Mouse (Mus musculus): Measurements from ENCODE around the gene Dnmt3a. TPM values are rescaled to one million over a fixed set of nuclear protein-coding genes. Genes with fewer than 3 reads are reported as not detected.

Gene Dnmt3a
- total RNA-seq, 4 experiments from 2014 or later = 35.5 to 81.6 (median 56.9) TPM

DNA sequence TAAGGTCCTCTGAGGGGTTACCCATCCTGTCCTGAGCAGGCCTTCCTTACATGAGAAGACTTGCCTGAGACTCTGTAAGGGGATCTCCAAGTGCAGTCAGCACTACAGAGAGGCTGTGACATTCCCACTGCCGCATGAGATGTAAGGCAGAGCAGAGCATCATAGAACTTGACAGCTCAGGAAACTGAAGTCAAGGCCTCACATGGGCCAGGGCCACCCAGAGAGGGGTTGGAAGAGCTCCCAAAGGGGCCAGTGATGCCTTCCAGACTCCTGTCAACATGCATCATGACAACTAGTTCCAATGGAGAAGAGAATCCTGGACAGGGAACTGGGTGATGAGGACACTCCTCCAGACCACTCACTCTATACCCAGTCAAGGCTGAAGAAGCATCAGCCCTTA lies 18.3 kb upstream of the Dnmt3a start:
- peak; percentile 56 for DNase-seq

DNA sequence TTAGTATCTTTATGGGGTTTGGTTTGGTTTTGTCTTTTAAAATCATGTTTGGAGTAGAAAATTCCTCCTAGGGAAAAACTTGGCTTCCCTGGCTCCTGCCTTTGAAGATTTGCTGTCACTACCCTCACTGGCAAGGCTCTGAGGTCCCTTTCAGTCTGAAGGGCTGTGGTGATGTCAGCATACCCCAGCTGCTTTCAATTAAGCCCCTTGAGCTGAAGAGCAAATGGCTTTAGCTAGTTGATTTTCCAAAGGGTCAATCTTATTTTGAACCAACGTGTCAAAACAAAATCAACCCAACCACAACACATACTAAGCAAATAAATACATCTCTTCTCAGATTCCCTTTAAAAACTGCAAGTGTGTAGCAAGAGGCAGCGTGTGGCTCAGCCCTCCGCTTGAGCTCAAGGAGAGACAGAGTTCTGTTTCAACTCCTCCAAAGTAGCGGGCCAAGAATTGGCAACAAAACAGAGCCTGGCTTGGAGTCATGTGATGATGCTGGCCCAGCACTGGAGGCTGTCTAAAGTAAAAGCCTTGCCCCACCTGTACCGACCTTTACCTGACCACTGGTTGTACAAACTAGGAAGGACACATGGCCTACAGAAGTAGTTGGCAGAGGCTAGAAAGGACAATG lies 17.3 kb upstream of the Dnmt3a start:
- no peak for DNase-seq

DNA sequence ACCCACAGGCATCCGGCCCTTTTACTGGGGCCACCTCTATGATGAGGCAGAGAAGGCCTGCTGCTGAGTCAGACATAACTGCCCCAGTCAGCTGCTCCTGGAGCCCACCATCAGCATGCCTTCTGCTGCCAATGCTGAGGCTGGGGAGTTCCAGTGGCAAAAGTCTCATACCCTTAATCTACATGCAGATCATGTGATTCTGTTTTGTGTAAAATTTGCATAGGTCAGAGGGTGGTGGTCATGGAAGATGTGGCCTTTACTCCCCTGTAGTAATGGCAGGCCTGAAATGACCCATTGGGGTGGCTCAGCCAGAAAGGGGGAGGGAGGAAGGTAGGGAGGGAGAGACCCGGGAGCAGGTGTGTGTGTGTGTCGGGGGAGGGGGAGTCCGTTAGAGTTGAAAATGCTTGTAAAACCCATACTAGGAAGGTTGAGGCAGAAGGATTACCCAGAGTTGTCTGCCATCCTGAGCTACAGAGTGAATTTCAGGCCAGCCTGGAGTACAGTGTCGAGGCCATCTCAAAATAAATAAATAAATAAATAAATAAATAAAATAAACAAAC lies 16.1 kb upstream of the Dnmt3a start:
- no peak for DNase-seq

DNA sequence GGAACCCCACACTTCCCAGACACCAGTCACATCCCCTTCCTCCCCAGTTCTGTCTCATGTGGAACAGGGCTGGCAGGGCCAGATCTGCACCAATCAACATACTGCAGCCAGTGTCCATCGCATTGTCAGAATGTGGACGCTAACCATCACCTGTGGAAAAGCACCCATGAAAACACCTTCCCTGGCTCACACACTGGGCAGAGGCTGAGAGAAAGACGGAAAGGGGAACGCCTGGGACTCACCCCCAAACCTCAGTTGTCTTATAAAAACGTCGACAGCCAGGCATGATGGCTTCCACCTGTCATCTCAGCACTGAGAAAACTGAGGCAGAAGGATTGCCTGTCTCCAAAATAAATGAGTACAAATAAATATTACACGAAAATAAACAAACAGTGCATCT lies 14.6 kb upstream of the Dnmt3a start:
- no peak for DNase-seq

DNA sequence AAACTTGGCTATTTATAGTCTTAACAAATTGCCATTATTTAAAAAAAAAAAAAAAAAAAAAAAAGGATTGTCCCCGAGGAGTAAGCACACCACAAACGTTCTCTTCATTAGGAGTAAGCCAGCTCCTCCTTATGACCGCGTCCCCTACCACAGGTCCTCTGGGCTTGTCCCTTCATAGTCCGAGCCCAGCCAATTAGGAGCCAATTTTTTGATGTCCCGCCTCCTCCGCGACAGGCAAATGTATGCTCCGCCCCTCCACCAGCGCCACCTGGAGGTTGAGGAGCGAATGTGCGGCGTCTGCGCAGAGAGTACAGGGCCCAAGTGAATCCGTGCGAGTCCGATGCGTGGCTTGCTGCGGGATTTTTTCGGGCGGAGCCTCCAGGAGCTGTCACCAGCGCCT lies 14.1 kb upstream of the Dnmt3a start:
- DNase-seq = peak; percentile 92

DNA sequence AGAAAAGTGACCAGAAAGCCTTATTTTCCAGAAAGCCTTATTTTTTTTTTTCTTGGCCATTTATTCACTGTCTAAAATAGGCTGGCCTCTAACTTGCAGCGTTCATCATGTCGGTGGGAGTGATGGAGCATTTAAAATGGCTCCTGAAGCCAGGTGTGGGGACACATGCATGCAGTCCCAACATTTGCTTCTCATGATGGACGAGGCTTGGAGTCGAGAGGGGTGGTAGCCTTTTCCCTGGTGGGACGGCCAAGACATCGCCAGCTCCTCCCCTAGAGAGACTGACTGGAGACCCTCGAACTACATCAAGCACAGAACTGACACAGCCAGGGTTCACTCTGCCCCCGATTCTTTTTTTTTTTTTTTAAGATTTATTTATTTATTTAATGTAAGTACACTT lies 13.6 kb upstream of the Dnmt3a start:
- no peak for DNase-seq

DNA sequence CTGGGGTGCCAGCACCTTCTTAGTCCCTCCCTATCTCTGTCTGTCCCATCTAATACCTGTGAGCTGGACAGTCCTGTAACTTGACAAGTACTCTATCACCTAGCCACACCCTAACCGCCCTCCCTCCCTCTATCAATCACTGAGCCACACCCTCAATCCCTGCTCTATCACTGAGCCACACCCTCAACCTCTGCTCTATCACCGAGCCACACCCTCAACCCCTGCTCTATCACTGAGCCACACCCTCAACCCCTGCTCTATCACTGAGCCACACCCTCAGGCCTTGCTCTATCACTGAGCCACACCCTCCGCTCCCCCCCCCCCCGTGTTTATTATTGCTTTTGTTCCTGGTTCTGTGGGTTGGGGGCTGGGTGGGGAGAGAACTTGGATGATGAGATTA lies 10.2 kb upstream of the Dnmt3a start:
- DNase-seq = no peak

DNA sequence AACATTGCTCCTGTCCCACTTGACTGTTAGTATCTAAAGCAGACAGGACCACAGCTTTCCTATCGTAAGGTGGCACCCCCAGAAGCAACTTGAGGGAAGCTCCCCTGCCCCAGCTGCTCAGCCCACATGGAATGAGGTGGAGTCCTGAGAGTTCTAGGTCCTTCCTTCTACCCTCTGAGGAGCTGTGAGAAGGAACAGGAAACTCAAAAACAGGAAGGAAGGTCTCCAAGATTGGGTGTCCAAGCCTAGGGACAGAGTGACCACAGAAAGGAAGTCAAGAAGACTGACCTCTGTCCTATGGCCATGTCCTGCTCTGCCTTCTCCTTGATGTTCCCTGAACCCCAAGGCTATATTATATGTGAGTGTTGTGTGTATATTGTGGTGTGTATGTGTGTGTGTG lies 6.3 kb upstream of the Dnmt3a start:
- no peak for DNase-seq

DNA sequence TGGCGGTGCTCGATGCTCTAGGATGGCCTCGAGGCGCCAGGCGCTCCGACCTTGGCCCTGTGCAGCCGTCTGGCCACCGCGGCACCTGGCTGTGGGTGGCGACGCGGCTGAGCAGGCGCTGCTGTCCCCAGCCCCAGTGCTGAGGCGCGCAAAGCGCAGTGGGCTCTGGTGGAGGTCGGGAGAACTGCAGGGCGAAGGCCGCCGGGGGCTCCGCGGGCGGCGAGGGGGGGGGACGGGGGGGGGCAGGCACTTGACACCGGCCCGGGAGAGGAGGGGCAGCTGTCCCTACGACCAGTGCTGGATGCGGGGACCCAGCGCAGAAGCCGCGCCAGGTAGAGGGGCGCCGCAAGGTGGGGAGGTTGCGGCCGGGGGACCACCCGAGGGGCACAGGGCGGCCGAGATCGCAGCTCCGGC lies 471 bp downstream of the Dnmt3a start:
- peak; percentile 63 for DNase-seq

DNA sequence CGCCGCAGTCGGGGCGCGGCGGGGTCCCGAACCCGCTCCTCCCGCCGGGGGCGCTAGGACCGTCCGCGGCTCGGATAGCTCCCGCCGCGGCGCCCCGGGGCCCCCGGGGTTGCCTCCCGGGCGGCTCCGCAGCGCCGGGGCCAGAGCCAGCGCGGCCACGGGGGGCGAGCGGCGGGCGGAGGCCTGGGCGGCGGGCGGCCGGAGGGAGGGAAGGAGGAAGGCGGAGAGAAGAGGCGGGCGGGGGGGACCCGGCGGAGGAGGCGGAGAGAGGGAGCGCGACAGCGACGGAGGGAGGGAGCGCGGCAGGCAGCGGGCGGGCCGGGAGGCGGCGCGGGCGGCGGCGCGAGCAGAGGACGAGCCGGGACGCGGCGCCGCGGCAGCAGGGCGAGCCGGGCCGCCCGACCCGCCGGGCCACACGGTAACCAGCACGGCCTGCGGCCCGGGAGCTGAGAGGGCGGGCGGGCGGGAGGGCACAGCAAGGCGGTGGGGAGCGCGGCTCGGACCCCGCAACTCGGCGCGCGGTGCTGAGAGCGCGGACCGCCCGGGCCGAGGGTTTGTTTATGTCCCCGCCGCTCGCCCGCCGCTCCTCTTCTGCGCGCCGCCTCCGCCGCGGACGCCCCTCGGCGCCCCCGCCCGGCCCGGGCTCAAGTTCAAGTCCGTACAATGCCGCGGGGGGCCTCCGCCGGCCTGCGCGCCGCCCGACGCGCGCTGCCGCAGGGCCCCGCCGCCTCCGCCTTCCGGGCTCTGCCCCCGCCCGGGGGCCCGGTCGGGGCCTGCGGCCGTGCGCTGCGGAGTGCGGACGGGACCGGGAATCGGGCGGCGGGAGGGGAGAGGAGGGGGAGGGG lies 1.1 kb downstream of the Dnmt3a start:
- DNase-seq = no peak

DNA sequence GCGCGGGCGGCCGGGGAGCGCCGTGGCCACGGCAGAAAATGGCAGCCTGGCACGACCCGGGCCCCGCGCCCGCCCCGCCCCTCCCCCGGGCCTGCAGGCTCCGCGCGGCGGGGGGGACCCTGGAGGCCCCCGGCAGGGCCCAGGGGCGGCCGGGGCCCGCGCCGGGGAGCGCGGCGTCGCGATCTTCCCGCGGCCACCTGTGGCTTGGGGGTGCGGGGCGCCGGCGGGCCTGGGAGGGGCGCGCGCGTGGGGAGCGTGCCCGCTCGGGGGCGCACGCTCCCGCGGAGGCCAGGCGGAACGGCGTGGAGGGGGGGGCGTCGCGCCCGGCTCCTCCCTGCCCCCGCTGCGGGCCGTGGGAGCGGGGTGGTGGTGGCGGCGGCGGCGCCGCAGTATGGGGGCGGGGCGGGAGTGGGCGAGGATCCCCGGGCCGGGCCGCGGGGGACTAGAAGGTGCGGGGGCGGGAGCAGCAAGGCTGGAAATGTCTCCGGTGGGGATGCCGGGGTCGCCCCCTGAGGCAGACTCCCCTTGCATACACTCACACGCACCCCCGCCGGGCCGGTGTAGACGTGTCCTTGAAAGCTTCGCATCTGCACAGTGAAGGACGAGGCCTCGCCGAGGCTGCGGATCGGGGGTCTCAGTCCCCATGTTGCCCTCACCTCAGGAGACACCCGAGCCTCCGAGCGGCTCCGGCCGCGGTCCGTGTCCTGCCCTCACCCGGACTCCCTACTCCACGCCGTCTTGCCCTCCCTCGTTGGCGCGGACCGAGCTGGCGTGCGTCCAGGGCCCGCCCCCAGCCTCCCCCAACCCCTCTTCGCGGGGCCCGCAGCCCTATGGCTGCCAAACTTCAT lies 2.0 kb downstream of the Dnmt3a start:
- DNase-seq = peak; percentile 58

DNA sequence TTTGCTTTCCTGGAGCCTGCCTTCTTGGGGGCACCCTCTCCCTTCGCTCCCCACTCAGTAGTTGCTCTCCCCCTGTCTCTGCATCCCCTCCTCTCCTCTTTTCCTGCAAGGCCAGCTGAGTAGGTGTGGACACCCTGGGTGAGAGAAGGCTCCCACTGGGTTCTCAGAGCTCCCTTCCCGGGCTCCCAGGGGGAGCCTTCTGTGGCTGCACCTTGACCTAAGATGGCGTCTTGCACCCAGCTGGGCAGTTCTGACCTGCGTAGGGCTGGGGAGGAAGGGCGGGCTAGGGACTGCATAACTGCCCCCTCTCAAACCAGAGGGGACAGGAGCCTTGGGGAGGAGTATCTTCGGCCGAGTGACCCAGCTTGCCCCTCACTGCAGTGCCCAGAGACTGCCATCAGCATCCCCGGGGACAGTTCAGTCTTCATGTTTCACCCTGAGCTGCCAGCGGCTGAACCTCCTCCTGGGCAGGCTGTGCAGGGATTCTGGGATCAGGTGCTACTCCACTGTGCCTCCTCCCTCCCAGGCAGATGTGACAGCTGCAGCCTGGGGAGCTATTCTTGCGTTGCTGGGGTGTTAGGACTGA lies 2.7 kb downstream of the Dnmt3a start:
- DNase-seq = no peak

DNA sequence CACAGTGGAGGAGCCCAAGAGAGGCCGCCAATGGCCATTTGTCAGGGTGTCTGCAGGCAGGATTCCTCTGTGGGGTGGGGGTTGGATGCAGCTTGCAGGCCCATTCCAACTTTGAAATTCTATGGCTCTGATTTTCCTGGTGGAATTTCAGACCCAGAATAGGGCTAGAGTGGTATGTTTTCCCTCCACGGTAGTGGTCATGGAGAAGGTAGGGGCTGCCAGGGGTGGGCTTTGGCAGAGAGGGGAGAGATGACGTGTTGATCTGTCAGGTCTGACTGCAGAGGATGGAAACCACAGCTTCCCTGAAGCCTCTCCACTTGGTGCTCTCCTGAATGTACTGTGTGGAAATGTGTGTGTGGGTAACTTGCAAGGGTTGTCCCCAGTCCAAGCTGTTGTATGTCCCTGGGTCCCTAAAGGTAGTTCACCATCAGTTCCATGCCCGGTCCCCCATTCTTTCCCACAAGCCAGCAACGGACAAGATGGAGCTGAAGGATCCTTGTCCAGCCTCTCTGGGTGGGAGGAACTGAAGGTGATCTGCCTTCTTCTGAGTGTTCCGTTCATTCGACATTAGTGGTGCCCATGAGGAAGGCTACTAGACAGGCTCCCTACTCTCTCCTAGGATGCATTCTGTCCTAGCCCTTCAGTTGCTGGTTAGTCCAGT lies 3.8 kb downstream of the Dnmt3a start:
- no peak for DNase-seq

DNA sequence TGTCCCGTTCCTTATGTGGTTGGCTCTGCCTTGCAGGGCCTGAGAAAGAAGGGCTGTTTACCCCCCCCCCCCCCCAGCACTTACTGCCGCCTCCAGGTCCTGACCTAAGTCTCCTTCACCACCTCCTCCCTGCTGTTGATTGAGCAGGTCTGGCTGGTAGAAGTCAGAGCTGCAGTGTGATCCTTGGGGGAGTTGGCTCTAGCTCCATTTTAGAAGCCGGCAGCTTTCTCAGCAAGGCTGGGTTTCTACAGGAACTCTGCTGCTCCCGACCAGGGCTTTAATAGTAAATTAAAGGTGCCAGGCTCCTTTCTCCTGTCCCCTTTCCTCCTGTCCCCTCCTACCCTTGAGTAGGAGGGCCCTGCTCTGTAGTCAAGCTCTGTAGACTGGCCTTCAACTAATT lies 4.6 kb downstream of the Dnmt3a start:
- no peak for DNase-seq

DNA sequence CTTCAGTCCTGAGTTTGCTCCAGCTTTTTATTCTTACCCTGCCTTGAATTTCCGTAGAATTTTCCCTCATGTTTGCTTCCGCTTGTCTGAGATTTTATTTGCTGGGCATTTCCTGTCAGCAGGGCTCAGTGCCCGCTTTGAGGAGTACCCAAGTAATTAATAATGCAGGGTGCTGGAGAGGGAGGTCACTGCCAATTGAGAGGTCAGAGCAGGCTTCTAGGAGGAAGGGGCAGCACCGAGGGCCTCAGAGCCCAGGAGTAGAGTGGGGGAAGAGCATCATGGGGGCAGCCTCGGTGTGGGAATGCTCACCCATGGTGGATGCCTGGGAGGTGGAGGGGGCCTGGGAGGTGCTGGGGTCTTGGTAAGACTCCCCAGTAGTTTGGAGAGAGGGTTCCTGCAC lies 5.8 kb downstream of the Dnmt3a start:
- no peak for DNase-seq

DNA sequence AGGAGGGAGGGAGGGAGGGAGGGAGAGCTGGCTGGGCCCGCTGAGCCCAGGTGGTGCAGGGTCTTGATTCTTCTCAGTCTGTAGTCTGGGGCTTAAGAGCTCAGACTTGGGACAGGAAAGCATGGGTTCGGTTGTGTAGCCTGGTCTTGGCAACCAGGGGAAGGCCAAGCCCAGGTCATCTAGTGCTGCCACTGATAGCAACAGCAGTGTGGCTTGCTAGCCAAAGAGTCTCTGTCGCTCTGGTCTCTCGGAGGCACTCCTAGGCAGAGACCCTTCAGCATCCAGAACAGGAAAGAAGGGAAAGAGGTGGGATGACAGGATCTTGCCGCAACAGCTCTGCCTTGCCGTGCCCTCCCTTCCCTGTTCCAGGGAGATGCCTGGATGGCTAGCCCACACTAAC lies 6.4 kb downstream of the Dnmt3a start:
- DNase-seq = no peak

DNA sequence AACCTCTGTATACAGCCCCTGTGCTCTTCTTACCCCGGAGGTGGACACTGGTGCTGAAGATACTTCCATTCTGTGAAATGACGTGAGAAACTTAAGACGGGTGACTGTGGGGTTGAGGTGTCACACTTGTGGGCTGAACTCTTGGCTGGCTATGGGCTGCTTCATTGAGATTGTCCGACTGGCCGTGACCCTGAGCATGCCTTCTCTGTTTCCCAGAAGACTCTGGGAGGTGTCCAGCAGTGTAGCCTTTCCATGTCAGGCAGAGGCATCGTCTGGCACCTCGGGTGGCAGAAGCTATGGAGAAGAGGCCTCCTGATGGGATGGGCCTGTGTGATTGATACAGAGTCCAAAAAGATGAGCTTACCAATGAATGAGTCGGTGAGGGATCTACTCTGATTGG lies 7.3 kb downstream of the Dnmt3a start:
- no peak for DNase-seq

DNA sequence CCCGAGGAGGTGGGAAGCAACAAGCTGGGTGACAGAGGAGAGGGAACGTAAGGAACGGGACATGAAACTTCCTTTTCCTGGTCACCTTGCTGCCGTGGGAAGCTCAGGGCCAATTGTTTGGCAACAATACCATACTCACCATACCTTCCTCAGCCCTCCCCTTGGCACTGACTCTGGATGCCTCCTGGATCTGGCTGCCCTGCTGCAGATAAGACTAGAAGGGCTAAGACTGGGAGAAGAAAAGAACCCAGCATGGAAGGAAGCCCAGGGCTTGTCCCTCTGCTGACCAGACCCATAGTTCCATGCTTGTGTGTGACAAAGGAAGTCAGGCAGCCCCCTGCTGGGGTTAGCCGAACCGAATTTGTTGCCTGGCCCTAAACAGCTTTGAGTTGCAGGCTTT lies 9.6 kb downstream of the Dnmt3a start:
- no peak for DNase-seq

DNA sequence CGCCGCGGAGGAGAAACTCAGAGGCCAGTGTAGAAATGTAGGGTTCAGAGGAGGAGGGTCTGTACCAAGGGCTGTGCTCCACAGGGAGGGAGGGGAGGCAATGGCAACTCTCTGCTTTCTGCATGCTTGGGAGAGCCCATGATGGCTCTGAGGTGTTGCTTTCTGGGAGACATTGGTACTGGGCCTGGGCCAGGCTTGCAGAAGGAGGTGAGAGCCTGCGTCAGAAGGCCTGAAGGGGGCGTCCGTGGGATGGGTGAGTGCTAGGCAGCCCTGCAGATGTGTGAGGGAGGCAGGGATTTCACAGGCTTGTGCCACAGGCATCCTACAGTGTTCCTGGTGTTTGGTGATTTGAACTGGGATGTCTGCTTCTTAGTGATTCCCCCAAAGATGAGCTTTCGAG lies 11.2 kb downstream of the Dnmt3a start:
- DNase-seq = no peak

DNA sequence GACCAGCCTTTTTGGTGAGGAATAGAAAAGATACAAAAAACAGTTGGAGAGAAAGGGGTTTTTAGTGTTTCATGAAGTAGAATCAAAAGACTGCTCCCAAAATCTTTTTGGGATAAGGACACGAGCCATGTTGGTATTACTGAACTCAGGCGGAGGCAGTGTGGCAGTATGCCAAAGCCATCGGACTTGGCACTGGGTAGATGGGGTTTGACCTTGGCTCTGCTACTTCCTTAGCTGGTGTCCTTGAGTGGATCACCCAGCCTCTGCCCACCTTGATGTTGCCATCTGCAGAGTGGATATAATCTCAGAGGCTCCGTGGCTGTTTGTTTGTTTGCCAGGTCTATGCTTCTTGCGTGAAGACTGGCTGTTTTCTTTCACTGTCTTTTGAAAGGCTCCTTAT lies 11.8 kb downstream of the Dnmt3a start:
- peak; percentile 63 for DNase-seq

DNA sequence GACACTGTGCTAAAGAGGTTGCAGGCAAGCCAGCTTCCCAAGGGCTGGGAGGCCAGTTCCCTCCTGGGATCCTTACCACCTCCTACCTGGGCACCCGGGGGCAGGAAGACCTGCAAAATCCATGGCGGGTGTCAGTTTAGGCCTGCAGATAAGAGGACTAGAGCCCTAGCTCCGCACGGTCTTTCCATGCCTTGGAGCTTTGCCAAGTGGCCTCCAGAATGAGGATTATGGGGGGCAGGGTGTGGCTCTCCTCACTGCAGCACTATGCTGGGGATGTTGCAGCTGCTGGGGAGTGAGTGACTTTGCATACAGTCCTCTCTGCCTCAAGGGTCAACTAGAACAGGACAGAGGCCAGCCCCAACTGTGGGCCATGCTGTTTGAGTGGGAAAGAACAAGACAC lies 14.1 kb downstream of the Dnmt3a start:
- DNase-seq = no peak

DNA sequence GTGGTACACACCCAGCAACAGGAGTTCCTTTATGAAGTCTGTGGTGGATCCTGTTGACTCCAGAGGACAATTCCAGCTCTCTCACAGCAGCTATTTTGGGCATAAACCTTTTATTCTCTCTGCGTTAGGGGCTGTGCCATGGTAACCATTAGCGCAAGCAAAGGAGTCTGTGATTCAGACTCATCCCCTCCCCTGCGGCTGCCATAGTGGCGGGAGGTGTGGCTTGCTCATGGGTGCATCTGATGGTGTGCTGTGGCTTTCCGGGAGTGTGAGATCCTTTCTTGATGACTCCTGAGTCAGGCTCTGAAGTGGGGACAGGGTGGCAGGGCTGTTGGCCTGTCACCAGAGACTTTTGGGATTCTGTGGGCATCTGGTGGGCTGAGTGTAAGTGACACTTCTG lies 17.6 kb downstream of the Dnmt3a start:
- no peak for DNase-seq
